Mouse (Mus musculus) lung, postnatal 0 days (tissue): ENCODE data around the gene Spryd3. TPM values are rescaled to one million over a fixed set of nuclear protein-coding genes. Genes with fewer than 3 reads are reported as not detected.

Source experiments
- ATAC-seq: fragments of 200-750 bp; cut with Nextera tagmentation; 2 replicates; pipeline ENCODE4 v1.8.0; 2017; ENCODE audit warnings: moderate library complexity
- DNase-seq: peaks from one replicate; pipeline ENCODE4 v3.0.0-alpha.2; 2016; ENCODE audit warnings: low spot score
- H3K27ac ChIP-seq: fragments of 300-500 bp; sonication (generic); 2 replicates; pipeline ENCODE4 v1.5.1; 2014; ENCODE audit warnings: antibody characterized with exemption, mild to moderate bottlenecking, low read length, mixed read lengths
- H3K27me3 ChIP-seq: fragments of 300-500 bp; sonication (generic); replicated peaks from 2 replicates; pipeline ENCODE4 v1.6.1; 2014; ENCODE audit warnings: low read length, mixed read lengths; ENCODE audit not compliant: insufficient read depth
- H3K36me3 ChIP-seq: fragments of 300-500 bp; sonication (generic); 2 replicates; pipeline ENCODE4 v1.6.1; 2014; ENCODE audit warnings: low read length, mixed read lengths; ENCODE audit not compliant: insufficient read depth
- H3K4me1 ChIP-seq: fragments of 300-500 bp; sonication (generic); 2 replicates; pipeline ENCODE4 v1.6.1; 2014; ENCODE audit warnings: antibody characterized with exemption, low read depth, low read length, mixed read lengths; ENCODE audit not compliant: insufficient read depth
- H3K4me2 ChIP-seq: fragments of 300-500 bp; sonication (generic); replicated peaks from 2 replicates; pipeline ENCODE4 v1.6.1; 2014; ENCODE audit warnings: low read depth, mild to moderate bottlenecking, low read length, moderate library complexity, mixed read lengths
- H3K4me3 ChIP-seq: fragments of 300-500 bp; sonication (generic); 2 replicates; pipeline ENCODE4 v1.5.1; 2014; ENCODE audit warnings: low read depth, low read length
- H3K9ac ChIP-seq: fragments of 300-500 bp; sonication (generic); replicated peaks from 2 replicates; pipeline ENCODE4 v1.6.1; 2014; ENCODE audit warnings: low read depth, mild to moderate bottlenecking
- H3K9me3 ChIP-seq: fragments of 300-500 bp; sonication (generic); 2 replicates; pipeline ENCODE4 v1.6.1; 2016; ENCODE audit warnings: low read length, mixed read lengths
- CTCF ChIP-seq: IDR thresholded peaks from 2 replicates; pipeline ENCODE4 v1.5.1; 2016; ENCODE audit warnings: antibody characterized with exemption, mild to moderate bottlenecking
- EP300 ChIP-seq: IDR thresholded peaks from 2 replicates; pipeline ENCODE4 v1.6.1; 2016; ENCODE audit warnings: antibody characterized with exemption, mild to moderate bottlenecking, control low read depth
- WGBS: fragments of 180-500 bp; shearing (Covaris S2); extraction: QIAGEN DNeasy Blood & Tissue Kit; methylation state at CpG from one replicate; pipeline ENCODE4 v1.1.7; 2014; 5-methylcytosine and 5-hydroxymethylcytosine counted together
- polyA plus RNA-seq: library from polyadenylated mRNA; unstranded; fragments of >200 nt; fragmentation: Nextera tagmentation; extraction: Ambion mirVana; gene quantifications from 2 replicates; pipeline ENCODE4 v1.2.1, GENCODE M21; 2015

Spryd3 gene
- polyA plus RNA-seq, 1 experiment from 2014 or later = 22.2 TPM

GRCm38 (mm10) chr15:102126303-102126702 lies 9.7 kb downstream of the Spryd3 start:
- H3K27ac ChIP-seq = no peak overlapping the region
- H3K9me3 ChIP-seq = no peaks in the 10 kb centered on the region
- no peak overlapping the region for H3K4me2 ChIP-seq
- DNase-seq (peak; percentile 24), ATAC-seq (no peak)
- H3K4me3 ChIP-seq = no peak overlapping the region
- WGBS = 13% methylated on average over 2 of the region's 2 CpGs
- H3K36me3 ChIP-seq = peaks cover 18% of the 10 kb centered on the region
- H3K27me3 ChIP-seq = no peaks in the 10 kb centered on the region
- H3K9ac ChIP-seq = 0 out of 2 replicates have a peak overlapping the region, but pooled peaks have one; percentile 23
- TF ChIP-seq EP300 = no peak
- TF ChIP-seq CTCF = no peak
- no peaks in the 10 kb centered on the region; the same call in 1 of the 2 replicates for H3K4me1 ChIP-seq

- Histone ChIP-seq H3K4me3 (no peak overlapping the region), H3K4me1 (no peaks in the 10 kb centered on the region), H3K27ac (no peak overlapping the region), H3K27me3 (no peaks in the 10 kb centered on the region), H3K4me2 (no peak overlapping the region), H3K9me3 (no peaks in the 10 kb centered on the region), H3K36me3 (peaks cover 24% of the 10 kb centered on the region), H3K9ac (no peak overlapping the region)
- ATAC-seq (no peak), DNase-seq (no peak)
- 74% methylated on average over 5 of the region's 5 CpGs for WGBS
- TF ChIP-seq EP300 (no peak), CTCF (no peak)
These were observed 15.5 kb downstream of the Spryd3 start for GRCm38 (mm10) chr15:102120530-102120929.

- Histone ChIP-seq H3K4me3 (no peak overlapping the region), H3K4me2 (no peak overlapping the region), H3K27me3 (no peaks in the 10 kb centered on the region), H3K9me3 (no peaks in the 10 kb centered on the region), H3K36me3 (peaks cover 31% of the 10 kb centered on the region), H3K27ac (no peak overlapping the region), H3K4me1 (no peaks in the 10 kb centered on the region), H3K9ac (no peak overlapping the region)
- WGBS = 70% methylated on average over 2 of the region's 2 CpGs
- no peak for TF ChIP-seq CTCF
- TF ChIP-seq EP300 = no peak
- no peak for ATAC-seq
- no peak for DNase-seq
These were observed 16.2 kb downstream of the Spryd3 start for GRCm38 (mm10) chr15:102119831-102120170.

GRCm38 (mm10) chr15:102119121-102119830 lies 16.8 kb downstream of the Spryd3 start:
- H3K4me1 ChIP-seq = no peaks in the 10 kb centered on the region
- no peak overlapping the region for H3K9ac ChIP-seq
- H3K4me3 ChIP-seq = no peak overlapping the region
- DNase-seq (no peak), ATAC-seq (no peak)
- no peaks in the 10 kb centered on the region for H3K27me3 ChIP-seq
- peaks cover 33% of the 10 kb centered on the region for H3K36me3 ChIP-seq
- TF ChIP-seq EP300 (no peak), CTCF (no peak)
- no peak overlapping the region for H3K4me2 ChIP-seq
- H3K27ac ChIP-seq = no peak overlapping the region
- no peaks in the 10 kb centered on the region for H3K9me3 ChIP-seq
- WGBS = 70% methylated on average over 8 of the region's 8 CpGs

- H3K9me3 ChIP-seq = no peaks in the 10 kb centered on the region
- ATAC-seq (no peak), DNase-seq (no peak)
- H3K4me1 ChIP-seq = no peaks in the 10 kb centered on the region
- peaks cover 39% of the 10 kb centered on the region for H3K36me3 ChIP-seq
- no peak overlapping the region for H3K9ac ChIP-seq
- no peak overlapping the region for H3K4me2 ChIP-seq
- no peaks in the 10 kb centered on the region for H3K27me3 ChIP-seq
- H3K27ac ChIP-seq = no peak overlapping the region
- no peak overlapping the region for H3K4me3 ChIP-seq
- 82% methylated on average over 4 of the region's 4 CpGs for WGBS
- TF ChIP-seq CTCF (no peak), EP300 (no peak)
These were observed 17.4 kb downstream of the Spryd3 start for GRCm38 (mm10) chr15:102118591-102118990.

- DNase-seq (peak; percentile 68), ATAC-seq (peak; percentile 70)
- H3K9me3 ChIP-seq = no peaks in the 10 kb centered on the region
- H3K4me2 ChIP-seq = no peak overlapping the region
- peak; percentile 71 for TF ChIP-seq CTCF
- no peak for TF ChIP-seq EP300
- no peak overlapping the region for H3K27ac ChIP-seq
- WGBS = 64% methylated on average over 19 of the region's 19 CpGs
- no peak overlapping the region for H3K9ac ChIP-seq
- no peak overlapping the region for H3K4me3 ChIP-seq
- peaks cover 47% of the 10 kb centered on the region for H3K36me3 ChIP-seq
- no peaks in the 10 kb centered on the region for H3K27me3 ChIP-seq
- no peaks in the 10 kb centered on the region for H3K4me1 ChIP-seq
These were observed 18.3 kb downstream of the Spryd3 start for GRCm38 (mm10) chr15:102117461-102118443.
